Mouse (Mus musculus): ENCODE results near the gene Gpsm2.
"Not testable (repeated sequence)": the region's sequence is repeated elsewhere in the genome, so short reads cannot be mapped to it uniquely, and the experiment has no call there.

Gpsm2 gene

DNA sequence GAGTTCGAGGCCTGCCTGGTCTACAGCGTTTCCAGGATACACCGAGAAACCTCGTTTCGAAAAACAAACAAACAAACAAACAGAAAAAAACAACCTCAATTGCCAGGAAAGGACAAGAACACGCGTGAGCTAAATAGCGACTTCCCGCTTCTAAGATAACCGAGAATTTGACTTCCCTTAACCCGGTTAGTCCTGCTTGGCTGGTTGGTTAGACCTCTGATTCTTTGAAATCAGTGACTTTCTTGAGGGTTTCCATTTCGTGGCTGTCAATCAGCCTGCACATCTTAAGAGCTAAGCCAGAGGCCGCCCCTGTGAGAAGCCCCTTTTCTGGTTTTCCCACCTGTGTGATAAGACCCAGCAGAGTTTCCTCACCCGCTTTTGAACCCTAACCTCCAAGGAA lies 67.5 kb downstream of the Gpsm2 start:
- no peak for DNase-seq (ENCODE audit: low spot score)

DNA sequence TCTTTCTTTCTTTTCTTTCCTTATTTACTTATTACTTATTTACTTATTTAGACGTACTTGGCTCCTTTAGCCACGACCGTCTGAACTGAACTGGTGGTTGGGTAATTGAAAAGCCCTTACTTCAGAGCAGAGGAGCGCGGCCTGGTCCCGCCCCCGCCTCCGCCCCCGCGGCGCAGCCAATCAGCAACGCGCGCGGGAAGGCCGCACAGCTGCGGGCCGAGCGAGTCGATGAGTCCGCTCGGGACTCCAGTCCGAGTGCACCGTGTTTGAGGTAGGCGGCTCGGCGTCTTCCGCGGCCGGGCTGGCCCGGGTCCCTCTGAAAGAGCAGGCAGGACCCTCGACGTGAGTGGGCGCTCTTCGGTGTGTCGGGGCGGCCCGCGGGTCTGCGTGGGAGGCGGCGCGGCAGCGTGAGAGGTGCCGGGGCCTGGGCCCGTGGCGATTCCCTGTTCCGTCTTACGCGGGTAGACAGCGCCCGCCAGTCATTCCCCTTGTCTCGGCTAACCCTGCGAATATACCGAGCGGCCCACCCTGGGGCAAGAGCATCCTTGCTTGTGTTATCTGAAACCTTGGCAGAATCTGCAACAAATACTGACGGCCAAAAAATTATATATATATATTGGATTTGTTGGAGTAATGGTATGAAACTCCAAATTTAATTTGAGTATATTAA lies 68.3 kb downstream of the Gpsm2 start, which contains the start of gene Clcc1:
TSS of gene Clcc1 (plus strand) at position 204 of the 670 bp plus-strand sequence.
- DNase-seq (ENCODE audit: low spot score): peak; percentile 83

DNA sequence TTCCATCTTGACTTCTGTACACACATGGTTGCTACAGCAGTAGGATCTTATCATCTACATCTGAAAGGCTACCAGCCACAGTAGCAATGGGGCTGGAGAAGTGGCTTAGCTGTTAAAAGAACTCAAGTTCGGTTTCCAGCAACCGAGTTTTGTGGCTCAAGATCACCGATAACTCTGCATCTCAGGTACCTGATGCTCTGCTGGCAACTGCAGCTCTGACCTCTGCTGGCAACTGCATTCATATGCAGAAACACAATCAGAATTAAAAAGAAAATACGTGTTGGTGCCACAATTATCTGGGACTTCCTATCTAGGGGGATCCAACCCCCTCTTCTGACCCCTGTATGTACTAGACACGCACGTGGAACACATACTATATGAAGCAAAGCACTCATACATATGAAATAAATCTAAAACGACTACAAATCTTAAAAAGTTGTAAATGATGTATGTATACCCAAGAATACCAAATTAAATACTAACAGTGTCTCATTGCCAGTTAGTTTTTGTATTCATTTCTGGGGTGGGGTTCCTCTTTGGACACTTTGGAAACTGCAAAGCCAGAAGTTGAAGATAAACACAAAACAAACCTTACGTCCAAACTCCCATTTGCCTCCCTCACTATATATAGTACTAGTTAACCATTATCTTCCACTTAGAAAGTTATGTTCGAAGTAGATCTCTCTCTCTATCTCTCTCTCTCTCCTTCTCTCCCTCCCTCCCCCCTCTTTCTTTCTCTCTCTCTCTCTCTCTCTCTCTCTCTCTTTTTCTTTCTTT lies 69.1 kb downstream of the Gpsm2 start:
- DNase-seq (ENCODE audit: low spot score): no peak

DNA sequence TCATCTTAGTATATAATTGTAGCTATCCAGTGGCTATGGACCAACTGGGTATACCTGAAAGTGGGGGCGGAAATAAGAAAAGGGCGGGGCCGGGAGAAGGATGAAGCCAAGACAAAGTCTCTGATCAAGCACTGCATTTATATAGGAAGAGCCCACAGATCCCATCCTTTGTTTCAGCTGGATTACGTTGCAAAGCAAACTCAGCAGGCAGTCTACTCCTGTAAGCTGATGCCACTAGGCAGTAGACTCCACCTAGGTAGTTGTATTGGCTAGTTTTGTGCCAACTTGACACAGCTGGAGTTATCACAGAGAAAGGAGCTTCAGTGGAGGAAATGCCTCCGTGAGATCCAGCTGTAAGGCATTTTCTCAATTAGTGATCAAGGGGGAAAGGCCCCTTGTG lies 74.4 kb downstream of the Gpsm2 start:
- not testable (repeated sequence) for DNase-seq (ENCODE audit: low spot score)

DNA sequence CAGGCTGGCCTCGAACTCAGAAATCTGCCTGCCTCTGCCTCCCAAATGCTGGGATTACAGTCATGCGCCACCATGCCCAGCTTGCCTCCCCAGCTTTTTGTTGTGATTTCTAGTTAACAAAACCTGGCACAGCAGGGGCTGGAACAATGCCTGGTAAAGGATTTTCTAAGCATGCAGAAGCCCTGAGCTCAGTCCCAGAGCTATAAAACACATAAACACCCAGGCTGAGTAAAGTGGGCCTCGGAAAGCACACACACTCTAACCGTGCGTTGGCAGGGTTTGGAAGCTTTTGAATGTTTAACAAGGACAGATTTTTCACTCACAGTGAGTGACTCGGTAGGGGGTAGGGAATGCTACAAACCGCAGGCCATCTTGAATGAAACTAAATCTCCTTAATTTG lies 76.1 kb downstream of the Gpsm2 start:
- no peak for DNase-seq (ENCODE audit: low spot score)

DNA sequence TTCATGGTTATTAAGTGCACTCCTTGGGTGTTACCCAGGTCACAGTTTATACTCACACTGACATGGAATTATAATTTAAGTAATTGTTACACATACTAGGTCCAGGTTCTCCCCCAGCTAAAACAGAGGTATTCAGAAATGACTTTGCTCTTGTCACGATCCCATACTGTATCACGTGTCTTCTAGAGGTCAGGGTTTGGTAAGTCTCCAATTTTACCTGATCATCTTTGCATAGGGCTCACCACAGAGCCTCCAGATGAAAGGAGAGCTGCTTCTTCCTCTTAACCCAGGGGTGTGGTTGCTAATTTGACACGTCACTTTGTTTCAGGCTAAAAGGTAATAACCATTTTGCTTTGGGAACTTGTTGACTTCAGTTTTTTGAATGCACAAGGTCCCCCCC lies 77.3 kb downstream of the Gpsm2 start:
- no peak for DNase-seq (ENCODE audit: low spot score)

DNA sequence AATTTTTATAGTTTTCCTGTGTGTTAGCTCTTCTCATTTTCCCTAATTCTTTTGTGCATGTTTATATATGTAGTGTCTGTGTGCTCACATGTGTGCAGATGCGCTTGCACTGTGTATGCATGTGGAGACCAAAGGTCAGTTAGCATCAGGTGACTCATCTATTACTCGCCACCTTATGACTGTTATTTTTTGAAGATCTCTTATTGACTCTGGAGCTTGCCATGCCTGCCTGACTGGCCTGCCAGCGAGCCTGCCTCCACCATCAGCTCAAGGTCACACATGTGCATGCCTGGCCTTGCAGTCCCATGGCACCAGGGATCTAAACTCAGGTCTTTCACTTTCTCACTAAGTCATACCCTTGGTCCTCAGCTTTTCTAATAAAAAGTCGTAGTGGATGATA lies 81.1 kb downstream of the Gpsm2 start:
- no peak for DNase-seq (ENCODE audit: low spot score)

DNA sequence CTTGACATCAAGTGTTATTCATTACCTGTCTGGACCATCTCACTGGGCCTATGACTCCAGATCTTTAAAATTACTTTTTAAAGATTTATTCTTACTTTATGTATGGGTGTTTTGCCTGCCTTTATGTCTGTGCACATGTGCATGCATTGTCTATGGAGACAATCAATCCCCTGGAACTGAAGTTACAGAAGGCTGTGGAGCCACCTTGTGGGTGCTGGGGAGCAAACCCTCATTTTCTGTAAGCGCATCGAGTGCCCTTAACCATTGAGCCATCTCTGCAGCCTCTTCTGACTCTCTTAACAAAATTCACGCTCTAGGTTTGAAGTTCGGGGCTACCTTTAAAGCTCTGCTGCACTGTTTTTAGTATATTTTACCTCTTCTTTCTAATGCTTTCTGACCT lies 82.7 kb downstream of the Gpsm2 start:
- DNase-seq (ENCODE audit: low spot score): no peak

DNA sequence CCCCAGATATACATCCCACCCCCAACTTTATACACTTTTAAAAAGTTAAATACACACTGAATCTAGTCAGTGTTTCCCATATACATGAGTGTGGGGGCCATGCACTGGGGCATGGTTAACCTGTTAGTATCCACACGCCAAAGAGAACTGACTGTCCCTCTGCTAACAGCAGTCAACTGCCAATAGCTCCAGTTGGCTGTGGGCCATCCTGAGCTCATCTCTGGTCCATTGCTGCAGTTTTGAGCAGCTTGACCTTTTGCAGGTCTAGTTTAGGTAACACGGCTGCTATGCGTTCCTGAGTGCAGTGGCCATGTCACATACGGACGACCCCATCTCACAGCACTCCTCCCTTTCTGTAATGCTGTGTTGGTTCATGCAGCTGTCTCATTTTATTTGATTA lies 87.3 kb downstream of the Gpsm2 start:
- DNase-seq (ENCODE audit: low spot score): no peak

Measured in urinary bladder, postnatal 10 days (tissue).